Mouse (Mus musculus) liver, embryonic 14.5 days (tissue): Measurements from ENCODE around the gene Cdh23.

ENCODE experiments used
- CTCF ChIP-seq: IDR thresholded peaks from 2 replicates; pipeline ENCODE4 v1.5.1; 2016; ENCODE audit warnings: antibody characterized with exemption, low read depth, control low read depth
- EP300 ChIP-seq: IDR thresholded peaks from 2 replicates; pipeline ENCODE4 v1.6.1; 2016; ENCODE audit warnings: antibody characterized with exemption, low read depth

DNA sequence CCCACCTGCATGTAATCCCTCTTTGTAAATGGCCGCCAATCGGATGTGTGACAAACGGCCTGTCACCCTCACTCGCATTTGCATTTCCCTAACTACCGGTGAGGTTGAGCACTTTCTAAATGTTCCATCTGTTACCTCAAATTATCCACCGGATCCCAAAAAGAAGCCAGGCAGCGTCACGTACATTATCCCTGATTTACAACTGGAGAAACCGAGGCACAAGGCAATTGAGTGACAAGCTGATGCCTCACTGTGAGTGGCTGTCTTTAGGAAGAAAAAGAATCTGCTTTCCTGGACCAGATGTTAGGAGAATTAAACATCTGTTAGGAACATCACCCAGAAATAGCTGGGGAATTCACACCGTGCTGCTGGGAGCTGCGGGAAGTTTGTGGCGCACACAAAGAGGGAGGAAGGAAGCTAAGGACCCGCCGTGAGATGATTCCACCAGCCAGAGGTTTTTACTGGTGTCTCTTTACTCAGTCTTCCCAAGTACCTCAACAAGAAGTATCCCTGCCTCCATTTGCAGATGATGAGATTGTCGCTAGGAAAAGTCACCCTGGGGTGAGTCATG is 36.8 kb downstream of the Cdh23 start:
- TF ChIP-seq CTCF, result no peak
- TF ChIP-seq EP300, result no peak
